Mouse (Mus musculus): ENCODE results near the gene Vkorc1l1.

The Vkorc1l1 gene

DNA sequence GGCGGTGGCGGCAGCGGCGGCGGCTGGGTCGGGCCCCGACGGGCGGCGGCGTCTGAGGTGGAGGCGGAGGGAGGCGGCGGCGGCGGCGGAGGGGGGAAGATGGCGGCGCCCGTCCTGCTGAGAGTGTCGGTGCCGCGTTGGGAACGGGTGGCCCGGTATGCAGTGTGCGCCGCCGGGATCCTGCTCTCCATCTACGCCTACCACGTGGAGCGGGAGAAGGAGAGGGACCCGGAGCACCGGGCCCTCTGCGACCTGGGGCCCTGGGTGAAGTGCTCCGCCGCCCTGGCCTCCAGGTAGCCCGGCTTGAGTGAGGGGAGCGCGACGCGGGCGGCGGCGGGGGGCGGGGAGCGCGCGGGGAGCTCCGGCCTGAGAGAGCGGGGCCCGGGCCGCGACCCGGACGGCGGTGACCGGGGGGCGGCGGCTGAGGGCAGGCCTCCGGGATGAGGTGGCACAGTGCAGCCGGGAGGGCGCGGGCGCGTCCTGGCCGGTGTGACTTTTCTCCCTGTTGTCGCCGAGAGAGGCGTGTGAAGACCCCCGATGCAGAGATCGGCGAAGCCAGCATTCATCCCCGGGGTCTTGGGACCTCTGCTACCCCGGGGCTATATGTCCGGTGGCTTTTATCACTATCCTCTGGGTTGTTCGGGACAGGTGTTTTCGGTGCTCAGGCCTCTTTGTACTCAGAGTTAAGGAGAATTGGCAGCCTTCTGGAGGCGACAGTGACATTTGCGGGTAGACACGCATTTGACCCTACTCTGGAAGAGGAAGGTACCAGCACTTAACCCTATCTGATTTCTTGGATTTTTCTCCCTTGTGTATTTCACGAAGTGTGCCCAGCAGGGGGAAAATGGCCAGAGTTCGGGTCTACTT lies 536 bp downstream of the Vkorc1l1 start:
- peak; percentile 21 for DNase-seq (ENCODE audit: low spot score)

DNA sequence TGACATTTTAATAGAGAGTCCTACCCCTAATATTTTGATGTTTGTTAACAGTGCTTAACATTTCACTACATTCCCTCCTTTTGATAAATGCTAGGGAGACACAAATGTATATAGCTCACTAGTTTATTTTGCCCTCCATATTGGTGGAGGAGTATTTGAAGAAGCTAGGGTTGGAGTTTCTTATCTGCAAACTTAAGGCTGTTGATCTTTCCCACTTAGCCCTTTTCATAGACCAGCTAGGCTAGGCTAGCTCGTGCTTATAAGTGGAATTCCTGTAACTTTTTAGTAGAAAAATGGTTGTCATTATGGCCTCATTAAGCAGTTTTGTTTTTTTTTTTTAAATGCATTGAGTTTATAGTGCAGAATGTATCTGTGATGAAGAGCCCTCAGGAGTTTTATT lies 1.6 kb downstream of the Vkorc1l1 start:
- no peak for DNase-seq (ENCODE audit: low spot score)

DNA sequence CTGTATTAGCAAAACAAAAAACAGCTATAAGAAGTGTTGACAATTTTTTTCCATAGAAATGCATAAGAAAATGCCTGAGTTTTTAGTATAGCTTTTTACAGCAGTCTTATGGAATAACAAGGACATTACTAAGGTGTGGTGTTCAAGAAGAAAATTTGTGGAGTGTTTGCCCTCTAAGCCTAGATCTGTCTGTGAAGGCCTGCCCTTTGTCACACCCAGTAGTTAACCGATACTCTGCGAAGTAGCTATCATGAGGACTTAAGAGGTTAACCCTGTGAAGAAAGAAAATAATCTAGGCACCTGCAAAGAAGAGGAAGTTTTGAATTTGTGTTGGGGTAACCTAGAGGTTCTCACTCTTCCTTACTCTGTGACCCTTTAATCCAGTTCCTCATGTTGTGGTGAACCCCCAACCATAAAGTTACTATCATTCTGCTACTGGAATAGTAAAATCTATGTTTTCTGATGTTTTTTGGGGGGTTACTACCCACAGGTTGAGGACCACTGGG lies 5.8 kb downstream of the Vkorc1l1 start:
- DNase-seq (ENCODE audit: low spot score), result no peak

DNA sequence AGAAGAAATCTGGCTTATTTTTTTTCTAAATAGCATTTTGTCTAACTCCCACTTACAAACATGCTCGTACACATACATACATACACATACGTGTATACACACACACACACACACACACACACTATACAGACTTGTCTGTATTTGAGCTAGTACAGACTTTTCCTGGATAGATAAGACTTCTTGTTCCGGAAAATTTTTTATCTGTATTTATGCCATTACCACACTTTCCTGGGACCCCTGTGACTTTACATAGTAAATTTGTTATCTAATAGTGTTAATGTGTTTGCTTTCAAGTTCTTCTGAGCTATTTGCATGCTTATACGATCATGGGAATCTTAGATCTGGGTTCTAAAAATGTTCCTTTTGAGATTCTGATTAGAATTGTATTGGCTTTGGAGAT lies 10.4 kb downstream of the Vkorc1l1 start:
- DNase-seq (ENCODE audit: low spot score), result no peak

DNA sequence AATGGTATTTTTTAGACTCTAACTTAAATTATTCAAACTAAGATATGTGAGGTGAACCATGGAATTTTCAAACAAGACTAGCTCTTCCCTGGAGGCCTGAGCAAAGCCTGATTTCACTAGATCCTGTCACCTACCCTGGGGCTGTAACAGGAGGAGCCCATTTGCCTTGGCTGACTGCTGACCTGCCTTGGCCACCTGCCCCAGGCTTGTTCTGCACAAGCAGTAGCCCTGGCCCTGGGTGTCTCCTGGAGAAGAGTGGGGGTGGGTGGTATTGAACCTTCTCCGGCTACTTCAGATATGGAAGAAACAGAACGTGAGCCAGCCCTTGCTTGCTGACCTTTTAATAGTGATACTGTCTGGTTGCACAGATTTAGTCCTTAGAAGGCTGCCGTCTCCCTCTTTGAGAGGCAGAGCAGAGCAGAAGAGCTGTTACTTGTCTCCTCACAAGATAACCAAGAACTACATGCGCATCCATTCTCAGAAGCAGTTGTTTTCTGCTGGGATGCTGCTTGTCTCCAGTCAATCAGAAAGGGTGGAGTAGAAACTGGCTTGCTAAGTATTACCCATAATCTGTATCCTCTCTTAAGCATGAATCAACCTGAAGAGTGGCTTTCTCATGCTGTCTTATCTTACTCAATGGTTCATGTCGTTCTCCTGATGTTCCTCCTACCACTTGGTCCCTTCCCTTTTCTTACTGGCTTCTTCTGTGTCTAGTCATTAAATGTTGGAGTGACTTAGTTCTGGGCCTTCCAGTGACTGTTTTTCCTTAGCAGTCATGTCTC lies 12.9 kb downstream of the Vkorc1l1 start:
- no peak for DNase-seq (ENCODE audit: low spot score)

GRCm38 (mm10) chr5:129955792-129956191 lies 14.0 kb downstream of the Vkorc1l1 start:
- no peak for DNase-seq (ENCODE audit: low spot score)

- DNase-seq (ENCODE audit: low spot score), result no peak
Observed at GRCm38 (mm10) chr5:129963224-129963623, 21.5 kb downstream of the Vkorc1l1 start.

GRCm38 (mm10) chr5:129966448-129966847 lies 24.7 kb downstream of the Vkorc1l1 start:
- no peak for DNase-seq (ENCODE audit: low spot score)

GRCm38 (mm10) chr5:129968417-129968816 lies 26.6 kb downstream of the Vkorc1l1 start:
- DNase-seq (ENCODE audit: low spot score), result no peak

- DNase-seq (ENCODE audit: low spot score), result no peak
Observed at GRCm38 (mm10) chr5:129971491-129971890, 29.7 kb downstream of the Vkorc1l1 start.

DNA sequence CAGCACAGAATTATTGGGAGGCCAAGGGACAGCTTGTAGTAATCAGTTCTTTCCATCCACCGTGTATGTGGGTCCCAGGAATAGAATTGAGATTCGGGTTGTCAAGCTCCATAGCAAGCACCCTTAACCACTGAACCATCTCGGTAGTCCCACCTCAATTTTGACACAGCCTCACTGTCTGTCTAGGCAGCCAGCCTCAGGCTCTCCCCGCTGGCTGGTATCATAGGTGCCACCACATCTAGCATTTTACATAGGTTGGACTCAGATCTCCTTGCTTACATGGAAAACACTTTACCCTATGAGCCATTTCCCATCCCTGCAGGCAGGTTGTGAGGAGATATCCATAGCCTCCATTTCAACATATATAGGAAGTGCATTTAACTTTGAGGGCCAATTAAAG lies 32.6 kb downstream of the Vkorc1l1 start:
- no peak for DNase-seq (ENCODE audit: low spot score)

DNA sequence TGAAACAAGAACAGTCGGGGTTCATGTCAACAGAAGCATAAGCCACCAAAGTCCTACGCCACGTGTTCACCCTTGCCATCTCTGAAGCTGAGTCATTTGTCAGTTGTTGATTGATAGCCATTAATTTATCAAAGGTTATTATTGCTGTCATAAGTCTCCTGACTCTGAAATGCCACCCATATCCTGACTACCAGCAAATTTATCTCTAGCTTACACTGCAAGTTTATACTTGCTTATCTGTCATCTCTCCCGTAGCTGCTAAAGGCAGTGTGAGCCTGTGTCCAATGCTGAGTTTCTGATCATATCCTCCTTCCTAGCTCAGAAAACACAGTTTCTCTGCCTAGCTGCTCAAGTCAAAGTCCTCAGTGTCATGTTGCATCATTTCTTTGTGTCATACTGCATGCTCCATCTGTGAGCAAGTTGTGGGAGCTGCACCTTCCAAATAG lies 33.1 kb downstream of the Vkorc1l1 start:
- DNase-seq (ENCODE audit: low spot score), result no peak

DNA sequence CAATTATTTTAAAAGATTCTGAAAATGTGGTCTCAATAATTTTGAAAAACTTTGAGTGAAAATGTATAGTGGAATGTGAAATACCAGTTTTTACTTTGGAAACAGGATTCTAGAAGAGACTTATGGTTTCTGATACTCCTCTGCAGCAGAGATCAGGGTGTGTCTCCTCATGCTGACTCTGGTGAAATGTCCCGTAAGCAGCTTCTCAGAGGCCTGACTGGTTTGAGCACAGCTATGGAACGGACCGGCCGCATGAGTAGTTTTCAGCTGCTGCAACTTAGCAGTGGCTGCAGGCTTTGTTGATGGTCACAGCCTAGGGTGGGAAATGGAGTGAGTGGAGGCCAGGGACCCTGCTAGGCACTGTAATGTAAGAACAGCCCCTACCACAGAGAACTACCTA lies 36.0 kb downstream of the Vkorc1l1 start:
- DNase-seq (ENCODE audit: low spot score), result no peak

- no peak for DNase-seq (ENCODE audit: low spot score)
Observed at GRCm38 (mm10) chr5:129978608-129979007, 36.8 kb downstream of the Vkorc1l1 start.

DNA sequence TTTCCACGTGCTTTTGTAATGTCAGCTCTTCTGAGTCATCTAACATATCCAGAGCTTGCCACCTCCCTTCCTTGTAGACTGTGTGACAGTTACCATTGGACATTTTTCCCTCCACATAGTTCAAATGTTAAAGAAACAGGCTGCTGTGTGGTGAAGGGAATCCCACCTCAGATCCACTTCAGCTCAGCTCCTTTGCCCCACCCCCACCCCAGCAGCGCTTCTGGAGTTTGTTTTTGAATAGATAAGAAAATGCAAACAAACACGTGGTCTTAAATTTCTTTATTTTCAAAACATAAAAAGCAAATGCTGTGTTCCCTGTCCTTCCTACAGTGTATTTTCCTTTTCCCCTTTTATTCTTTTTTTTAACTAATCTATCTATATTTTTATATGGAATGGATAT lies 38.4 kb downstream of the Vkorc1l1 start:
- no peak for DNase-seq (ENCODE audit: low spot score)

DNA sequence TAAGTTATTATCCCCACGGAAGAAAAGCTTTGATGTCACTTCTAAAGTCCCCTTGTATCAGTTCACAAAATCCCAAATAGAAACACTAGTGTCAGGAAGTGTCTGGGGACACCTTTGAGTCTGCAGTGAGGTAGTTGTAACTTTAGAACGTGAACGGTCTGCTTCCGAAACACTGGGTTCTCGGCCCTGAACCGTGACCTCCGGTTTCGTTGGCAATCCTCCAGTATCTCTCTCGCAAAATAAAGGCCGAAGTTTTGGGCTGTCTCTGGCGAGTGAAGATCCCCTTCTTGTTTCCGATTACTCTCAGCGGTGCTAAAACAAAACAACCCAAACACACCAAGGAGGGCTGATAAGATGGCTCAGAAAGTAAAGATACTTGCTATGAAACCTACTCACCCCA lies 47.6 kb downstream of the Vkorc1l1 start:
- DNase-seq (ENCODE audit: low spot score), result no peak

- DNase-seq (ENCODE audit: low spot score), result no peak
Observed at GRCm38 (mm10) chr5:129991898-129992297, 50.1 kb downstream of the Vkorc1l1 start.

DNA sequence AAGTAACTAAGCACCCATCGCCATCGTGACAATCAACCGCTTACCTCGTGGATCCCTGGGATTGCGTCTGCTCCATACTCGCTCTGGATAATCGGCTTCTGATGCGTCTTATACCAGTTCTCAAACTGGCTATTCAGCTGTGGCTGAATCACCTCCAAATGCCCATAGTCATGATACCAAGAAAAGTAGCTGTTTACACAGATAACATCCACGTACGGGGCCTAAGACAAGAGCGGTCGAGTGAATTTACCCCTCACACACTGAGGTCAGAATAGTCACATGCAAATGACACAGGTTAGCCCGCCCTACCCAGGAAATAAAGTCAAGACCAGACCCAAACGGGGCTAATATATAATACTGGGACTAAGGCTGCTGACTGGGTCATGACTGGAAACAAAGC lies 51.6 kb downstream of the Vkorc1l1 start:
- no peak for DNase-seq (ENCODE audit: low spot score)

DNA sequence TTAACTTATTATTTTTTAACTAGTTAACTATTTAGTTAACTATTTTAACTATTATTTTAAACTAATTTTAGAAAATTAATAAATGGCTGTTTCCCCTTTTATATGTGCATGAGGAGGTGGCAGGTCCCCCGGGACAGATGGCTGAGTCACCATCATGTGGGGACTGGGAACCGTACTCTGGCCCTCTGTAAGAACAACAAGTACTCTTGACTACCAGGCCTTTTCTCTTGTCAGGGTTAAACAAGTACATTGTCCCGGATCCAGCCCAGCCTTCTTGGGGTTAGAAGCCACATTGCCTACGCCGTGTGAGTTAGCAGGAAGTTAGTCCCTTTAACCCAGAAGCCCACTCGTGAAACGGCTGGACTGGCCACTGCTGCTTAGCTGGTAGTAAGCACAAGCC lies 53.2 kb downstream of the Vkorc1l1 start:
- DNase-seq (ENCODE audit: low spot score), result no peak

GRCm38 (mm10) chr5:129997700-129998099 lies 55.9 kb downstream of the Vkorc1l1 start:
- DNase-seq (ENCODE audit: low spot score), result no peak

- DNase-seq (ENCODE audit: low spot score), result peak; percentile 31
Observed at GRCm38 (mm10) chr5:129999097-129999496, 57.3 kb downstream of the Vkorc1l1 start.

DNA sequence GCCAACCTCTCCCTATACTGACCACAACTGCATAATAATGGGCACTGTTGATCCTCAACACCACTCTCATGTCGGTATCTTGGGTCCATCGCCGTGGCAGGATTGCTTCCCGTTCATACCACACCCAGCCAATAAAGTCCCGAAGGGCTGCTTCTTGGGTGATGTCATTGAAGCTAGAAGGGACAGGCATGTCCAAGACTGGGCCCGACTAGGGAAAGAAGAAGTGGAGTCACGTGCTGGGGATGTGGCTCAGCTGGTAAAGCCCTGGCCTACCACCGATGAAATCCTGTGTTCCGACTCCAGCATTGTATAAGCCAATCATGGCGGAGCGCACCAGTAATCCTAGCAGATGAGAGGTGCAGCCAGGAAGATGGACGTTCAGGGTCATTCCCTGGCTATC lies 59.0 kb downstream of the Vkorc1l1 start:
- DNase-seq (ENCODE audit: low spot score), result no peak

DNA sequence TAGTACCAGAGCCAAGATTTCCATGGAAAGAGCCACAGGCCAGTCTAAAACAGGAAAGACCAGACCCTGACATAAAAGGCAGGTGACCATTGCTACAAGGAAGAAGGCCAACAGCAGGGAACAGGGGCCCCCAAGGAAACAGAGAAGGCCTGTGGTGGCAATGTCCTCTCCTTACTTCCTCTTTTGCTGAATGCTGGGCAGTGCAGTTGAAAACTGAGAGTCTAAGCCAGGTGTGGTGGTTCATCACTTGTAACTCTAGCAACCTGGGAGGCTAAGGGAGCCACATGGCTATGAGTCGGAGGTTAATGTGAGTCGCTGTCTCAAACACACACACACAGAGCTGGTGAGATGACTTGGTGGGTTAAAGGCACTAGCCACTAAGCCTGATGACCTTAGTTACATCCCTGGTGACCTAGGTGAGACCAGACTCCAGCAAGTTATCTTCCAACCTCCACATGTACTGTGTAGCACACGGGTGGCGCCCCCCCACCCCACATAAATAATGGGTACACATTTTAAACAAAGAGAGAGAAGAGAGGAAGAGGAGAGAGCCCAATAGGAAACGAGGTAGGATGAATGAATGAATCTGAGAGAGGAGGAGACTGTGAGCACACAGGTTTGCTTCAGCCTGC lies 59.7 kb downstream of the Vkorc1l1 start:
- no peak for DNase-seq (ENCODE audit: low spot score)
